Mouse (Mus musculus) E14TG2a.4 (cell line): Measurements from ENCODE around the gene Fga.

Experiments
- CTCF ChIP-seq: conservative IDR thresholded peaks from 2 replicates; pipeline ENCODE4 v1.5.1; 2014; ENCODE audit warnings: low read length
- NANOG ChIP-seq: IDR thresholded peaks from 2 replicates; pipeline ENCODE4 v1.6.1; 2014; ENCODE audit warnings: borderline replicate concordance, low read length, mixed read lengths

DNA sequence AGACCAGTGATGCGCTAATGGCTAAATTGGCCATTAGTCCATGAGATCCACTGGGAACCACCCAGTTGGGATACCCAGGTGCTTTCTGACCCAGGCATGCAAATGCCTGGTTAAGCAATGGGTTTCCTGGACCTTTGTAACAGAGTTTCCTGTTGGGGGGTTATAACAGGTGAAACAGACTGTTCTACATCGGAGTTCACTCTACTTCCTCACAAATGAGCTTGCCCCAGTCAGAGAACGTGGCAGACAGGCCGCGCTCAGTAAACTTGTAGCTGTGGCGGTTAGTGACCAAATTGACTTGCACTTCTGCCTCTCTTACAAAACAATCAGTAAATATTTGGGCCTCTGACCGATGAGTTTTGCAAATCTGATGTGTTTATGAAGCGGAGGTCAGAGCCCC, 22.8 kb upstream of the Fga start:
- TF ChIP-seq CTCF (no peak), NANOG (no peak)
